Mouse (Mus musculus) ovary, adult 18-20 months (tissue): ENCODE measurements around the gene Gpr156.

Source experiments
- DNase-seq: peaks from one replicate; pipeline ENCODE4 v3.0.0; 2022; ENCODE audit warnings: low spot score, mixed read lengths

Gene Gpr156

GRCm38 (mm10) chr16:37916138-37916817 is at the start of gene Gpr156:
TSS of gene Gpr156 (plus strand) at chr16:37916496.
- DNase-seq = no peak

DNA sequence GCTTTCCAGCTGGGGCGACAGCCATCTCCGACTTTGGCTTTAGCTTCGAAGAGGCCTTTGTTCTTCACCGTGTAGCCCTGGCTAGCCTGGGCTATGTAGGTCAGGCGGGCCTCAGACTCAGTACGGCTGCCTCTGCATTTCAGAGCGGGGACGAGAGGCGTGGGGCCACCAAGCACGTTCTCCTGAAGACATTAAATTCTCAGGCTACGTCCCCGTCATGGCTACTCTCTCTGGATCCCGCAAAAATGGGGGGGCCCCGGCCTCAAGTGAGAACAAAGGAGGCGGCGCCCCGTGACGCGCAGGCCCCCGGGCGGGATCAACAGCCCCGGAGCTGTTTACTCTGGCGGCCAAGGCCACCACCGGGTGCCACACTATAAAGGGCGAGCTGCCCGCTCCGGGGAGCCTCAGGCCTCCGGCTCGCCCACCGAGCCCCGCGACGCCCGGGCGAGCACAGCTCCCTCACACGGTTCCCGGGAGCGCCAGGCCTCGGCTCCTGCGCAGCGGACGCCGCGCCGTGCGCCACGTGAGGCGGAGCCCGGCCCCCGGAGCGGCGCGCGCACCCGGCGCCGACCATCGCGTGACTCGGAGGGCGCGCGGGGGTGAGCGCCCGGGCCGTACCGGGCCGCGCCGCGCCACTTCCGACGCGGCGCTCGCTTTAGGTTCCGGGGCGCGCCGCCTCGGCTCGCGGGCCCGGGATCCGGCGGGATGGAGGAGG is 48.3 kb upstream of the Gpr156 start, which contains the start of gene Lrrc58:
TSS of gene Lrrc58 (plus strand) at position 599 of the 715 bp plus-strand sequence.
- peak; percentile 76 for DNase-seq

- DNase-seq = no peak
Measured at GRCm38 (mm10) chr16:37868506-37869469, 47.5 kb upstream of the Gpr156 start.

DNA sequence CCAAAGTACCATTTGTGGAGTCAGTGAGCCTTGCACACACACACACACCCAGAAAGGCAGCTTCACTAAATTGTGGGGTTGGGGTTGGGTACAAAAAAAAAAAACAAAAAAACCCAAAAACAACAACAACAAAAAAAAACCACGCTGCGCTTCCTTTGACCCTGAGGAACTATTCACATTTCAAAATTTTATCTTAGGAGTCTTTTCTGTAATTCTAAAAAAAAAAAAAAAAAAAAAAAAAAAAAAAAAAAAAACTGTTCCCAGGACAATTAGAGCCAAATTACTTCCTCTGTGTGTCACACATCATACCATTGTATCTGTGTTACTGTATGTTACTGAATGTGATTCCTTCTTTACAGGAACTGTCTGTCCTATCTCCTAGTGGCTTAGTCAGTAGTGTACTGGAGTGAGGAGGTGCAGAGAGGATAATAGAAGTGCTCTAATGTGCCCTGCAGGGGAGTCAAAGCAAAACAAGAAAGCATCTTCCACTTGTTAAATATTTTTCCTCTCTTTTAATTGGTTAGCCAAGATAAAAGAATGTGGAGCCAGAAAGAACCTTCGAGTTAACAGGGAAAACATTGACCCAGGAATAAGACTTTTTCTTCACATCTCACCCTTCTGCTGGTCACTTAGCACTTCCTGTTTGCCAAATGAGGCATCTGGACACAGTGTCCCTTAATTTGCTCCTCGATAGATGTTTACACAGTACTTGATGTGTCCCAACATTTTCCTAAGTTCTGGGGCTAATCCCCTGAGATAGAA is 46.6 kb upstream of the Gpr156 start:
- DNase-seq = no peak

DNA sequence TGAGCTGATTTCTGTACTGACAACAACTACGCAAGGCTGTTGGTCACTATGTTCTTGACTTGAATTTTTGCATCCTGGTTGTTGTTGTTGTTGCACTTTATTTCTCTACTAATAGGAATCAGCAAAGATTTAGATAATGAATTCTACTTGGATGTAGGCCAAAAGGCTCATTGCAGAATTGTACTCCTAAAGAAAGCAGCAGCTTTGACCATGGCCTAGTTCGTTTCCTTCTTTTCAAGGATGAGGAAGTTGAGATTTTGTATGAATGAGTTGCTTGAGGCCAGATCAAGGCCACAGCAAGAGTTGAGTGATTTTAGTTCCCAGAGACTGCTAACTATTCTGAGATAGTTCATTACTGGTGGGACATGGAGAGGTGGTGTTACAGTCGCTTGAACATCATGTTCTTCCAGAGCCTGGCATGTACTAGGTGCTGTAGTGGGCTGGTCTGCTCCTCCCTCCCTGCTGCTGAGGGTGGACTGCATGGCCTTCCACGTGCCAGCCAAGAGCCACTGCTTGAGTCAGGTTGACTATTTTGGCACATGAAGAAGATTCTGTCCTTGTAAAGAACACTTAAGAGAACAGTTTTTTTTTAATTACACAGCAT is 45.1 kb upstream of the Gpr156 start:
- DNase-seq = peak; percentile 53

DNA sequence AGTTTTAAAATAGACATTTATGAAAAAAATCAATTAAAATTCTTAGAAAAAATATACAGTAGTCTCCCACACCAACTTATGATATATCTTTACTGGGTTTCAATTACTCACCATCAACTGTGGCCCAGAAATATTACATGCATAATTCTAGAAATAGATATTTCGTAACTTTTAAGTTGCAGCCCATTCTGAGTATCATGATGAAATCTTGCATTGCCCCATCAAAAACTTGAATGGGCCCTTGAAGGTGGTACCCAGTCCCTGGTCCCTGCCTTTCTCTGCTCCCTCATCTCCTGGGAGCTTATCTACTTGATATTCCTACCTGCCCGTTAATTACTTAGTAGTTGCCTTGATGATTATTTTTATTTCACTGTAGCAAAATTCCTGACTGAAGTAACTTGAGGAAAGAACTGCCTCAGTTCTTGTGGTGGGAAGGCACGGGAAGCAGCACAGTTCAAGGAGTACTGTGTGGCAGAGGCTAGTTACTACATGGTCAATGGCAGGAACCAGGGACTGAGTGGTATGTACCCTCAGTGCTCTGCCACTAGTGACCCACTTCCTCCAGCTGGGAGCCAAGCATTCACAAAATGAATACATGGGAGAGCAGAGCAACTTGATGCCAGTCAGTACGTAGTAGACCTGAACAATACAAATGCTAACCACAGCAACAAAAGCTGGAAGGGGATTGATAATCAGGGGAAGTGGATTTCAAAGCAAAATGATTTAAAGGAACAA is 41.6 kb upstream of the Gpr156 start:
- DNase-seq = no peak

DNA sequence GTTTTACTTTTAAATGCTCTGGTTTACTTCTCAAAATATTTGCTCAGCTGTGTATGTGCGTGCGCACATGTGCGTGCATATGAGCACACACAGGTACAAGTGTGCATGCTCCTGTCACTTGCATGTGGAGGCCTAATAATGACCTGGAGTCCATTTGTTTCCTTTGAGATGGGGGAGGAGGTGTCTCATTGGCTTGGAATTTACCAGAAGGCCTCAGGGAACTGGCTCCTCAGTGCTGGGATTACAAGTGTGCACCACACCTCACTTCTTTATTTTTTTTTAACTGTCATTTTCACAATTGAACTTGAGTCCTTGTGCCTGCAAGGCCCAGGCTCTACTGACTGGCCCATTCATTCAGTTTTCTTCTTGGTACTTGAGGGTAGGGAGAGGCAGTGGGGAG is 38.9 kb upstream of the Gpr156 start:
- no peak for DNase-seq

DNA sequence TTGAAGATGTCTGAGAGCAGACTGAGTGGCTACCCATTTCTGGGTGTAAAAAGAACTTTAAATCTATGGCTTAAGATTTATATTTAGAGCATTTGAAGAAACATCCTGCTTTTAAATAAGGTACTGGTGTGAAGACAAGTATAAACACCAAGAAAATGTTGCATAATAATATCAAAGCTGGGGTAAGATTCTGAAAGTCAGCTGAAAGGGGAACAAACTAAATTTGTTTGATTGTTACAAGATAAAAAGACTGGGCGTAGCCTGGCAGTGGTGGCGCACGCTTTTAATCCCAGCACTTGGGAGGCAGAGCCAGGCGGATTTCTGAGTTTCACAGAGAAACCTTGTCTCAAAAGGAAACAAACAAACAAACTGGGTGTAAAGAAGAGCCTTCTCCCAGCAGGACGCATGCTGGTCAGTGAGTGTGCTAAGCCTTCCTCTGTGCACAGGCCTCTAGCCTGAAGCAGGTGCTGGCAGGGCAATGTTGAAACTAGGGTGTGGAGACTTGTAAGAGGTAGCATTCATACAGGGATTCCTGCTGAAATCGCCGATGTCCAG is 37.3 kb upstream of the Gpr156 start:
- DNase-seq = no peak

GRCm38 (mm10) chr16:37879750-37880419 is 36.4 kb upstream of the Gpr156 start:
- no peak for DNase-seq

GRCm38 (mm10) chr16:37881168-37881567 is 35.1 kb upstream of the Gpr156 start:
- no peak for DNase-seq

DNA sequence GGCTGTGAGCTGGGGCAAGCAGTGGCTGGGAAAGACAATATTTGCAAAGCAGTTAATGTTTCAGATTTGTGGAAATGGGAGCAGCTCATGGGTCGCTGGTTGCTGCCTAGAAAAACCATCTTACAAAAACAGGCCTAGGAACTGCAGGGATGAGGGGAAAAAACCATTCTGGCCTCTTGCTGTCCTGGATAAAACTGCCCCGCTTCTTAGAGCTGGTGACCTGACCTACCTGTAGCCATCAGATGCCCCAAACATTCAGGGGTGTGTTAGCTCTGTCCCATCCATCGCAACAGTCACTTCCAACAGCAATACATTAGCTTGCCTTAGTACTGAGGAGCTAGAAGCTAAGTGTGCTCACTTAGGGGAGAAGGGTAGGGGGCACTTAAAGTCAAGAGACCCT is 27.3 kb upstream of the Gpr156 start:
- DNase-seq = no peak

- DNase-seq = no peak
Measured at GRCm38 (mm10) chr16:37892667-37893066, 23.6 kb upstream of the Gpr156 start.

DNA sequence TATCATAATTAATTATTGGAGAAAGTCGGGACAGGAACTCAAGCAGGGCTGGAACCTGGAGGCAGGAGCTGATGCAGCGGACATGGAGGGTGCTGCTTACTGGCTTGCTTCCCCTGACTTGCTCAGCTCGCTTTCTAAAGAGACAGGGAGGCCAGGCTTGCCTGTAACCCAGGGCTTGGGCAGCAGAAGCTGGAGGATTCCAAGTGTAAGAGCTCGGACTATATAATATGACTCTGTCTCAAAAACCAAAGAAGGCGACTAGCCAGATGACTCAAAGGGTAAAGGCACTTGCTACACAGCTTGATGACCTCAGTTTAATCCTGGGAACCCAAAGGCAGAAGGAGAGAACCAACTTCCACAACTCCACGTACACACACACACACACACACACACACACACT is 22.9 kb upstream of the Gpr156 start:
- DNase-seq = no peak

- no peak for DNase-seq
Measured at GRCm38 (mm10) chr16:37893942-37894341, 22.4 kb upstream of the Gpr156 start.

- no peak for DNase-seq
Measured at GRCm38 (mm10) chr16:37898790-37899189, 17.5 kb upstream of the Gpr156 start.

DNA sequence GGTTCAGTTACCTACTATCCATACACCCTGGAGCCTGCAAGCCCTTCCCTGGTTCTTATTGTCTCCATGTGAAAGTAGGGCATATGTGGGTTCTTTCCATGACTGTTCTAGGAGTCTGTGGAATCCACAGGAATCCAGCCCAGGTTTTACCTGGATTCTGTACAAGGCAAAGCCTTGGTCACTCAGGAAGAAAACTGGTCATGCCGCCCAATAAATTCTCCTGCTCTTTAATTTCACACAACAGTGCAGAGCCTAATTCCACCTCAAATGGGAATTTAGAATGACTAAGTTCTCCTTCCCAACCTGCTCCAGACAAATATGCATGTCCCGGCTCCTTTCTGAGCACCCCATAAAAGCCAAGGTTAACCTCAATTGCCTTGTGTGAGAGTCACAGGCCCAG is 16.9 kb upstream of the Gpr156 start:
- DNase-seq = no peak

GRCm38 (mm10) chr16:37901318-37901717 is 15.0 kb upstream of the Gpr156 start:
- no peak for DNase-seq

- DNase-seq = no peak
Measured at GRCm38 (mm10) chr16:37906456-37906855, 9.8 kb upstream of the Gpr156 start.

DNA sequence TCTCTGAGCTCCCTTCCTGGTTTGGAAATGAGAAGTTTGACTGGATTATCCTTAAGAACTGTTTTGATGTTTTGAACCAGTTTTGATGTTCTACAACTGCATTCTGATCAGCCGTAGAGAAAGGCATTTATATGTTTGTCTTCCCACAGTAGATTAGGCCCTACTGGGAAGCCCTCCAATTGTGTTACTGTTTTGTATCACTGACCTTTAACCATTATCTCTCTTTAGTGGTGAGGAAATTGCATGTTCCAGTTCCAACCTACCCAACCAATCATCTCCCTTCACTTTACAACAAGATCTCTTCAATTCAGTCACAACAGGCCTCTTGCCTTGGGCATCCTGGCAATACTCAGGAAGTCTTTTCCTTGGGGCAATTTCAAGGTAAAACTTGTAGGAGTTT is 5.2 kb upstream of the Gpr156 start:
- DNase-seq = no peak

- no peak for DNase-seq
Measured at GRCm38 (mm10) chr16:37916818-37917201, 514 bp downstream of the Gpr156 start.
